Mouse (Mus musculus) CD4-positive helper T cell, adult 2 months (primary cell): Measurements from ENCODE around the gene Ndufs2.

ENCODE experiments used
- DNase-seq: peaks from one replicate; pipeline ENCODE4 v3.0.0-alpha.2; 2012; ENCODE audit warnings: low read depth, missing footprints, low spot score

Gene Ndufs2

DNA sequence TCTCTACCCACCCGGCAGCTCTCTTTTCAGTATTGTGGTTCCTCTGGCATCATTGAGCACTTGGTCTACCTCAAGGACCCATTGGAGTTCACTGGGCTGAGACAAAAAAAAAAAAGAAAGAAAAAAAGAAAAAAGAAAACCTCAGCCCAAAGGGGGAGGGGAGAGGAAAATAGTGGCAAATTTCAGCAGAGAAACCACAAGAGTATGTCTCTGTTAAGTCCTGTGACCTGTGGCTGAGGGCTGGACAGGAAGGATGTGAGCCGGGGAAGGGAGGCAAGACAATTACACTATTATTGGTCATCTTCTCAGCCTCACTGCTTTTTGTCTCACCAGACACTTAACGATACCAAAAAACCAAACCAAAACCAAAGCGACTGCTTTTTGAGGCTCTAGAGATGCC, 19.3 kb downstream of the Ndufs2 start:
- no peak for DNase-seq

DNA sequence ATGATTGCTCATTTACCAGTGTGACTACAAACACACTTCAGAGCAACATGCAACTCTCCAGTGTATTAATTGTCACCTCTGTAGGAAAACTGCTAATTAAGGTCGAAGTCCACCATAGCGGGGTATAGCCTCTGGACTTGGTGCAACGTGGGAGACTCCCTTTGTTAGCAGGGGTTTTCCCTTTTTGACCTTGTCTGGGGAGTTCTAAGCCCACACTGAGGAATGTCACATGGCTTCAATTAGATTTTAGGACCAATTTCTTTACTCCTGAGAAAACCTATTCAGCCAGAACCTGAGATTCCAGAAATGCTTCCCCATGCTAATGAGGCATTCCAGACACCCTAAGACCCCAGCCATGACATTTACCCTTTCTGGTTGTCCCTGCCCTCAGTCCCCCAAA, 21.0 kb downstream of the Ndufs2 start:
- no peak for DNase-seq

DNA sequence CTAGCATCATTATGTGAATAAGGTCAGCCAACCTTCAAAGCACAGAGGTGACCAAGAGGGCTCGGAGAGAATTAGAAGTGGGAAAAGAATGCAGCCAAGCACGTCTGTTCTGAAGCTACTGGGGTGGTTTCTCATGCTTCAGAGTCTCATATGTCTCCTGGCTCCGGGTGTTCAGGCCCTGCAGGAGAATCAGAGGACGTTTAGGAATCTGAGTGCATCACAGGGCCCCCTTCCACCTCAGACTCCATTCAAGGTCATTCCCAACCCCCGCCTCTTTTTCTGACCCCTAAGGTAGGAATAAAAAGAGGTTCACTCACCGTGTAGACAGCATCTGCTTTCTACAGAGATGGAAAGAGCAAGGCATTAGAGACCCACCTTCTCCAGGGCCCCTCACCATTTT, 21.4 kb downstream of the Ndufs2 start:
- DNase-seq: no peak

DNA sequence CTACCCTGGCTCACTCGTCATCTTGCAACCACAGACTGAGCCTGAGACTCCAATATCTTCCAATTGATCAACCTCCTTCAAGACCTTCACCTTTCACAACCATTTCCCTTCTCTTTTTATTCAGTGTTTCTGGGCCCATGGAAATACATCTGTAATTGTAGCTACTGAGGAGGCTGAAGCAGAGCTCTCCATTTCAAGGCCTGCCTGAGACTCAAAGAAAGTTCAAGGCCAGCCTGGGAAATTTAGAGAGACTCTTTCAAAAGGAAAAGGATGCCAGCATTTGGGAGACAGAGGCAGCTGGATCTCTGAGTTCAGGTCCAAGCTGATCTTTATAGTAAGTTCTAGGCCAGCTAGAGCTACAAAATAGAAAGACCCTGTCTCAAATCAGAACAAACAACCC, 23.3 kb downstream of the Ndufs2 start:
- no peak for DNase-seq

DNA sequence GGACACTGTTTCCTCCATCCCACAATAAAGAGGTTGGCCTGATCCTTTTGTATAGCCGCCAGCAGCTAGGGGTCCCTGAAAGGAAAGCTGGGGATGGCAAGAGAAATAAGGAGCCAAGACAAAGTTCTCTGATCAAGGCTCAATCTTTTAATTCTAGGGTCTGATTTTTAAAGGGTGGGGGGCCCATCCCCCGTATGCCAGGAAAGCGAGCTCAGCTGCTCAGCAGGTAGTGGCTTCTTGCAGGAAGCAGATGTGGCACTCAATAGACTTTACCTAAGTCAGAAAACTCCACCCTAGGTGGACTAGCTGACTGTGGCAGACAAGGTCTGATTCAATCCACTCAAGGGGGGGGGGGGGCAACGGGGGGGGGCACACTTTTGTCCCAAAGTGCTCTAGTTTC, 24.4 kb downstream of the Ndufs2 start:
- DNase-seq: no peak

DNA sequence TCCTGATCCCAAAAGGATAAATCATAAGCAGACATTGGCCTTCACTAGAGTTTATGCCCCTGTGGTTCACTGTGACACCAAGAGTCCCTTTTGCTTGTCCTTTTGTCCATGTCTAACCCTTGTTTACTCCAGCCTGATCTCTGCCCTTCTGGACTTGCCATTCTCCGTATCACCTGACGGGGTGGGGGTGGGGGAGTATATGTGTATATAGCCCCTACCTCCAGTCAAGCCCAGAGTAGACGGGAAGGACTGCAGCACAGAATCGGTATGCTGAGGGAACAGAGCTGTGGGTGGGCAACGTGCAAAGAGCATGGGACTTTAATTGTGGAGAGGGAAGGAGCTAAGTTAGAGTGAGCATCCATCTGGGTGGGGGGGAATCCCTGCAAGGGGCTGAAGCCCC, 26.3 kb downstream of the Ndufs2 start, which contains the start of gene Apoa2:
Gene Apoa2, plus strand, starts transcription at position 198 of the 400 bp plus-strand sequence.
- DNase-seq: no peak

DNA sequence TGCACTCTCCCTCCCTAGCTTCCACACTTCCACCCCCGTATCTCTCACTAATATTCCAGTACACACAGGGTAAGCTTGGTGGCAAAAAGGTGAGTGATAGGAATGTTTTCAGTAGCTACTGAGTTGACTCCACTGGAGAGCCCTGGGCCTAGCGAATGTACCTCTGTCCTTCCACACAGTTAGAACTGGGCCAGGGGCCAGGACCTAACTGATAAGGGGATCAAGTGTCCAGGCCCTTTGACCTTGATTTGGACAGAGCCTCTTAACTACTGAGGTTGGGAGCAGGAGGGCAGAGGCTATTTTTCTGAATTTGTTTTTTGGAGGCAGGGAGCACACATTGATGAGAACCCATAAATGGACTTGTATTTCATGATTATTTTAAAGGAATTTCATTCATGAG, 27.4 kb downstream of the Ndufs2 start:
- DNase-seq: no peak

DNA sequence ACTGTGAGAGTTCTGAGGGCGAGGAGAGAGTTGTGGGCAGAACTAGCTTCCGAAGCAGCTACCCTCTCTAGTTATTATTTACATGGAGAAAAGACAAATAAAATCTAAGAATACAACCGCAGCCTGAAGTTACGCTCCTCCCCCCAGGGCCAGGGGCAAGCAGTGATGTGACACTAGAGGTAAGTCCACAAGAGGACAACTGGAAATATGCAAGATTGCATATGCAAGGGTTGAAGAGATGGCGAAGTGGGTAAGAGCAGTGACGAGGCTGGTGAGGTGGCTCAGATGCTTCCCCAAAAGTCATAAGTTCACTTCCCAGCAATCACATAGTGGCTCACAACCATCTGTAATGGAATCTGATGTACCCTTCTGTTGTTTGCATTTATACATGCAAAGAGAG, 28.0 kb downstream of the Ndufs2 start:
- peak; percentile 26 for DNase-seq

DNA sequence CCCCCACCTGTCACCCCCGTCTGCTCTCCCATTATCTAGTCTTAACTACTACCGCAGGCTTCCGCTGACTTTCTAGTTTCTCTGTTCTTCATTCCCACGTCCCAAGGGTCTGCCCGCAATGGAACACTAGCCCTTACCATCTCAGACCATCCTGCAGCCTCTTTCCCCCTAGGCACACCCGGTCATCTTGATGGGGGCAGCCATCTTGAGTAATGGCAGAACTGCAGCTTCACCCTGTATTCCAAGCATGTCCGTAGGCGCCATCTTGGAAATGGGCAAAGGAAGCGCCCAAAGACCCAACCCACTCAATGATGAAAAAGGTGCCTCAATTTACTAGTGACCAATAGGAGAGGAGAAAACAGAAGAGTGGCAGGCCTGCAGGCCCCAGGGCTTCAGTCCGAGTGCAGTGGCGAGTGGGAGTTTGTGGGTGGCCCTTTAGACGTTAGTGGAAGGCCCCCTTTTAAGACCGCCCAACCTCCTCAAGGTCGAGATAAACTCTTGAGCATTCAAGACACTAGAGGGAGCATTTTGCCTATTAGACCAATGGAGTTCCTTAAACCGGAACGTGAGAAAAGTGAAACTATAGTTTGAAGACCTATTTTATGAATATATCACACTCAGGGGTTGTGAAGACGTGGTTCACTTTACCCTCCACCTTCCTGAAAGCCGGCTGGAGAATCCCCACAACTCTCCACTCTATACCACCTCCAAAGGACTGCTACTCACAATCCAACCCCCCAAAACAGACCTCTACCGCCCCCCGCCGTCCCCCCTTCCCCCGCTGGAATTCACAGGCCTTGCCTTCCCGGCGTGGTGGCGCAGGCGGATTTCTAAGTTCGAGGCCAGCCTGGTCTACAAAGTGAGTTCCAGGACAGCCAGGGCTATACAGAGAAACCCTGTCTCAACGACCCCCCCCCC, 28.7 kb downstream of the Ndufs2 start, which contains the start of gene Tomm40l:
Gene Tomm40l, minus strand, starts transcription at position 277 of the 918 bp plus-strand sequence.
- peak; percentile 99 for DNase-seq

DNA sequence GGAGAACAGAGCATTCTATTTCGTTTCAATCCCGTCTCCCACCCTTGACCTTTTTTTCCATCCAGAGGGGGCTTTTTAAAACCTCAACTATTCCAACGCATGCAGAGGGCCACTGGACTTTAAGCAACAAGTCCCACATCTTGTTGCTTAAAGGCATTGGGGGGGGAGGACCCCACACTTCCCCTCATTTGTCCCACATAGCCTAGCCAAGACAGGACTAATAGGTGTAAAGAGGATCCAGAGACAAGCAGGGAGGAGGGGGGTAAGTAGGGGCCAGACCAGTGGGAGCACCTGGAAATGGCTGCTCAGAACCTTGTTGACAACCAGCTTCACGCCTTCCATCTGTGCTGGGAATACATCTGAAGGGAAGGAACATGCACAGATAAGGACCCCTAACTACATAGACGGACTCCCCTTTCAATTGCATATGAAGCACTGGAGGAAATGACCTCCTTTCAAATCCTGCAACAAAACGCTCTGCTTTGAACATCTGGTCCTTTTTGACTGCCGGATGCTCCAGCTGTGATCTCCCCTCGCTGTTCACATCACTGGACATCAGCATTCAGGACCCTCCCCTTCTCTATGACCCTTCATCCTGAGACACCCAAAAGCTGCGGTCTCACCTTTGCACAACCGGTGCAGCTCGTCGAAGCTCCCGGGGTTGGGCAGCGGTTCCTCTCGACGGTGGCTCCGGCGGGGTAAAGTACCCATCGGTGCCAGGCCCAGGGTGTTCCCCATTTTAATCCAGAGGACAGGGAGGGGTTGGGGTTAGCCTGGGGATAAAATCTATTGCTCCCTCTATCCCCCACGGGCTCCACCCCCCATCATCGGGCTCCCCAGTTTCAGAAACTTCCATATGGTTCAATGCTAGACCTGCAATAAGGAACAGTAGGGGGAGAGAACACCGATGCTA, 29.7 kb downstream of the Ndufs2 start:
- peak; percentile 31 for DNase-seq

DNA sequence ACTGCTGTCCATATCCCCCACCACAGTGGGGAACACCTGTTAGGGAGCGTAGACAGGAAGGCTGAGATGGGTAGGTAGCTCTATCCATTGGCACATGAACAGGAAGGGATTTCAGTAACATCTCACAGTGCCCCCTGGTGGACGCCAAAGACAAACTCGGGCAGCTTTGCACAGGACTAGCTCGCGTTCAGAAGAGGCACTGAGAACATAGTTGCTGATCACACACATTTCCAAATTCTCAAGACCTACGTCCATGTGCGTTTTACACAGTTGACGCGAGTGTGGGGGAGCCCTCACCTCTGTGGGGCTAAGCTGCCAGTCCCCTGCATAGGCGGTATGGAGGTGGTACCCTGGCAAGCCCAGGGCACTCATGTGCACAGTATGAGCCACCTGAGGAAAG, 30.3 kb downstream of the Ndufs2 start:
- DNase-seq: peak; percentile 80

DNA sequence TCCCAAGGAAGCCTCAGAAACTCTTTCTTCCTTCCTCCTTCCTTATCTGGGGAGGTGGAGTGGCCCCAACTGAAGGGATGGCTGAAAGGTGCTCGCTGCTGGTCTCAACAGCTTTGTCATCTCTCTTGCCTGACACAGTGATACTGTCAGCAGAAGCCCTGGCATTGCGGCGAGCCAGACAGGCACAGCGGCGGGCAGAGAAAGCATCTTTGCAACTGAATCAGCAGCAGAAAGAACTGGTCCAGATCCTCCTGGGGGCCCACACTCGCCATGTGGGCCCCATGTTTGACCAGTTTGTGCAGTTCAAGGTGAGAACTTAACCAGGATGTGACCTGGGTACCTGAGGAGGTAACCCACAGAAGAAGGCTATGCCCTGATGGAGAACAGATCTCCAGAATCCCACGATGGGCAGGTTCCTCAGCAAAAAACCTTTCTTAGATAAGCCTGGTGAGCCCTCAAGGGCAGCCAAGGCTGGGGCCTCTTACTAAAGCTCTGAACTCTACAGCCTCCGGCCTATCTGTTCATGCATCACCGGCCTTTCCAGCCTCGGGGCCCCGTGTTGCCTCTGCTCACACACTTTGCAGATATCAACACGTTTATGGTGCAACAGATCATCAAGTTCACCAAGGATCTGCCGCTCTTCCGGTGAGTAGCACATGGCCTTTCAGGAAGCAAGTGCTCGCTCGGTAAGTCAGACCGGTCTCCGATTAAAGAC, 34.8 kb downstream of the Ndufs2 start:
- DNase-seq: no peak

DNA sequence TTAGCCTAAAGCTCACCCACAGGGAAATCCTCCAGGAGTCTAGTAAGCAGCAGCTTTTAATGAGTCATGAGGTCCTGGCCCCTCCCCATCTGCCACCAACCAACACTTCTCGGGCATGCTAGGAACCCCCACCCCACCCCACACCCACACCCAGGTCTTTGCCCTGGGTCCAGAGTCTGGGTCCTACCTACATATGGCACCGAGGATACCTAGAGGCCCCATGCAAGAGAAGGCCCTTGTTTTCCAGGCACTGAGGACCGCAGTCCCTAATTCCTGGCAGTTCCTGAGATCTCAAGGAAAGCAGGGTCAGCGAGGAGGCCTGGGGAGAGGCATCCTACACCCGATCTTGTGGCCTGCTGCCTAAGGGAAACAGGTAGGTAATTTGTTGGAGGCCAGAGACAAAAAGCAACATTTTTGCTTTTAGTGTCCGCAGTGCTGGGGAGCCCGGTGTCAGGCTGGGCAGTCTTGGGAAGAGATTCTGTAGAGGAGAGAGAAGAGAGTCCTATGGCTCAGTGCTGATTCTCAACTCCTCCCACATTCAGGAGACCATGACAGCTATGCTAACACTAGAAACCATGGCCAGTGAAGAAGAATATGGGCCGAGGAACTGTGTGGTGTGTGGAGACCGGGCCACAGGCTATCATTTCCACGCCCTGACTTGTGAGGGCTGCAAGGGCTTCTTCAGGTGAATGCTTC, 37.2 kb downstream of the Ndufs2 start, which contains the start of gene Nr1i3:
Gene Nr1i3, plus strand, starts transcription at position 170 of the 696 bp plus-strand sequence.
- DNase-seq: no peak

DNA sequence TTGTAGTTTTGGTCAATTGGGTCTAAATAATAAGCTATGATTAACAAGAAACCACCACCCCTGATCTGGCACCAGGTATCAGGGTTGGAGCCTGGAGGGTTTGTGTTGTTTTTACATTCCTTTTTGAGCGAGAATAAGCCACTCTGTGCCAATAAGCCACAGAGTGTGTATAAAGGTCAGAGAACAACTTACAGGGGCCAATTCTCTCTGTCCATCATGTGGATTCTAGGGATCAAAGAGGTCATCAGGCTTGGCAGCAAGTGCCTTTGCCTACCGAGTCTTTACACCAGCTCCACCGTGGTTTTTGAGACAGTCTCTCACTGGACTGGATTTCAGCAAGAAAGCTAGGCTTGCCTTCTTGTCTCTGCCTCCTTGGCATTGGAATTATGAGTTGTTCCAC, 38.3 kb downstream of the Ndufs2 start:
- DNase-seq: no peak

DNA sequence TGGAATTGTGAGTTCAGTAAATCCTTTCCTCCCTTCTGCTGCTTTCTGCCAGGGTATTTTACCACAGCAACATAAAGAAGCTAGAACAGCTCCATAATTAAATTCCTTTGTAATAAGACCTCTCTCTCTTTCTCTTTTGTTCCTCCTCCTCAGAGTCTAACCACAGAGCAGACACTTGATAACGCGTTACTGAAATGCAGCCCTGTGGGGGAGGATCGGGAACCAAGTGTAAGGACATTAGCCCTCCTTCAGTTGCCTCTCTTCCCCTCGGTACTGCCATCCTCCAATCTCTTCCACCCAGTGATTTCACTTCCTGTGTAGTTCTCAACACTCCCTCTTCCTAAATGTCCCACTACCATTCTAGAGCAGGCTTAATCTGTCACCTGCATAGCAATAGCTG, 41.8 kb downstream of the Ndufs2 start:
- no peak for DNase-seq

DNA sequence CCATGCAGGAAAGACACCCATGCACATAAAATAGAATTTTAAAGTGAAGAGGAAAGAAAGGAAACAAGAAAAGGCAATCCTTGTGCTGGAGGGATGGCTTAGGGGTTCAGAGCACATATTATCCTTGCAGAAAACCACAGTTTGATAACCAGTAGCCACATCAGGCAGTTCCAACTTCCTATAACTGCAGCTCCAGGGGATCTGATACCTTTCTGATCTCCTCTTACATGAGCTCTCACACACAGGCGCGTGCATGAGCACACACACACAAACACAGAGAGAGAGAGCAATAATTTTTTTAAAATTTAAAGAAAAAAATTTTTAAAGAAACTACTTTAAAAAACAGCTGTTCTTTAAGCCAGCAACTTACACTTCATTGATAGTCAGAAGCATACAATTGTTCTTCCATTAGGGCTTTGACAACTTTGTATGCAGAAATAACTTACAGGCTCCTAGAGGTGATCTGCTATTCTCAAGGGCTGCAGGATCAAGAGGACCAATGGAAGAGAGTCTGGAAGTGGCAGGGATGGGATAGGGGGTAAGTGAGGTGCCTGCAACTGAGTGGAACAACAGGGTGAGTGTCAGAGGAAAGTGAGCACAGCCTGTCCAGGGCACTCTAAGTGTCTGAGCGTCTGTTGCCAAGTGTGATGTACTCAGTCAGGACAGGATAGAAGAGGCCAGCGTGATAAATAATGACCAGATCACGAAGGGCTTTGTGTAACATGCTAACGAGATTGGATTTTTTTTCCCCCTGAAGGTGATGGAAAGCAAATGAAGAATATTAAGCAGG, 45.3 kb downstream of the Ndufs2 start:
- no peak for DNase-seq

DNA sequence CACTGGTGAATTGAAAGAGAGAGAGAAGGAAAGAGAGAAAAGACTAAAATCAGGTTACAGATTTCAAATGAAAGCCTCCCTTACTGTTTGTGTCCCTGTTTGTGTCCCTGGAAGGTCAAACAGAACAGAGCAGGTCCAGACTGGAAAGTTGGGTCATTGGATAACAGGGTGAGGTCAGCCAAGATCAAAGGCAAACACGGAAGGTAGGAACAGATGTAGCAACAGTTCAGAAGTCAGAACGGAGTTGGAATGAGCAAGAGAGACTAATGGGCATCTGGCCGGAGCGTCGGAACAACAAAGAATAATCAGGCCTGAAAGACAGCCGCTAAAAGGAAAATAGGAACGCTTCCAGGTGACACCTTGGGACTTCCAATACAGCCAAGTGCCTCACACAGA, 46.9 kb downstream of the Ndufs2 start:
- no peak for DNase-seq

DNA sequence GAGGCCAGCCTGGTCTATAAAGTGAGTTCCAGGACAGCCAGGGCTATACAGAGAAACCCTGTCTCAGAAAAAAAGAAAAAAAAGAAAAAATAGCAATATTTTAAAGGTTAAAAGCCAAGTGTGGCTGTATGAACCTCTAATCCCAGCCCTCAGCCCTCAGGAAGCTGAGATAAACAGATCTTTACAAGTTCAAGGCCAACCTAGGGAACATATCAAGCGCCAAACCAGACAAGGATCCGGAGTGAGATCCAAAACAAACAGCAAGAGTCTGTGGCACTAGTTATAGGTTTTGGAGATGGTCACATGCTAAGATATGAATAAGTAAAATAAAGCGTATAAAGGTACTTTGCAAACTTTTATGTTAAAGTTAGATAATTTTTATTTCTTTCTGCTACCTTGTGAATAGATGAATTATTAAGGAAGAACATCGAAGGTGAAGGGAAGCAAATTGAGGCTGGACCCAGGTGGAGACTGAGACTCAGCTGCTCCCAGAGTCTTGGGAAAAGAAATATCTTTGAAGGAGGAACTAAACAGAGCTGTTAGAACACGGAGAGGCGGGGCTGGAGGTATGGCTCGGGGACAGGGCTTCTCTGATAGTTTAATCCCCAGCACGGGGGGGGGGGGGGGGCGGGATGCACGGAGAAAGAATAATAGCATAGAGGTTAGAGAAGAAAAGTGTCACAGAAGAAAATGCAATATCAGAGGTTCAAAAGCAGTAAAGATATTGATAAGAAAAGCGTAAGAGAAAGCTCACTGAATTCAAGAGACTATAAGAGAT, 47.5 kb downstream of the Ndufs2 start:
- DNase-seq: no peak

DNA sequence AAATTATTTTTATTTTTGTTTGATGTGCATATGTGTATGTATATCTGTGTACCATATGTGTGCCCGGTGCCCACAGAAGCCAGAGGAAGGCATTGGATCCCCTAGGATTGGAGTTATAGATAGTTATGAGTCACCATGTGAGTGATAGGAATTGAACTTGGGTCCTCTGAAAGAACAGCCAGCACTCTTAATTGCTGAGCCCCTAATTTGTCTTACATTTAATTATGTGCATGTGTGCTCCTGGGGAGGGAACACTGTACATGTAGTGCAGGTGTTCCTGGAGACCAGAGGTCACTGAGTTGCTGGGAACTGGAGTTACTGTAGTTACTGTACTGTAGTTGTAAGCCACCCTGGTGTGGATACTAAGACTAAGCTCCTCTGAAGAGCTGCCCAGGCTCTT, 50.4 kb downstream of the Ndufs2 start:
- DNase-seq: no peak
